Mouse (Mus musculus): ENCODE results near the gene 1700001F09Rik. TPM values are rescaled to one million over a fixed set of nuclear protein-coding genes. Genes with fewer than 3 reads are reported as not detected.
"Not testable (repeated sequence)": the region's sequence is repeated elsewhere in the genome, so short reads cannot be mapped to it uniquely, and the experiment has no call there.

1700001F09Rik gene
- not detected for total RNA-seq (2021)
- long read RNA-seq, experiment 1, result 0 reads
- long read RNA-seq, experiment 2, result 0 reads

DNA sequence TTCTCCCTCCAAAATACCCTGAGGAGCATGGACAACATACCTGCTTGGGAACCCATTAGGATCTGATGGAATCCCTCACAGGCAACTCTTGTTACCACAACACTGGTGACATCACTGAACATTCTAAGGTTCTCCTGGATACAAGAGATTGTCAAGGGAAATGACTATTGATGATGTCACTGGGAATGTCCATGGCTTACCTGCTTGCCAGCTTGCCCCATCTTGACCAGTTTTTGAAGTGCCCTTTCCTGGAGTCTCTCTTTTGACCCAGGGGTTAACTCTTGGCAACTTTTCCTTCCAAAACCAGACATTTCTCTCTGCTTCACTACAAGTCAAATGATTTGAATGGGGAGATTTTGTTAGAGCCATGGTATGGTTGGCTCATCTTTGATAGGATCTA lies at the start of gene 1700001F09Rik:
TSS of gene 1700001F09Rik (minus strand) at position 101 of the 400 bp plus-strand sequence.
- intact Hi-C loops (cut with DNase I); DNase-seq: not testable (repeated sequence)

DNA sequence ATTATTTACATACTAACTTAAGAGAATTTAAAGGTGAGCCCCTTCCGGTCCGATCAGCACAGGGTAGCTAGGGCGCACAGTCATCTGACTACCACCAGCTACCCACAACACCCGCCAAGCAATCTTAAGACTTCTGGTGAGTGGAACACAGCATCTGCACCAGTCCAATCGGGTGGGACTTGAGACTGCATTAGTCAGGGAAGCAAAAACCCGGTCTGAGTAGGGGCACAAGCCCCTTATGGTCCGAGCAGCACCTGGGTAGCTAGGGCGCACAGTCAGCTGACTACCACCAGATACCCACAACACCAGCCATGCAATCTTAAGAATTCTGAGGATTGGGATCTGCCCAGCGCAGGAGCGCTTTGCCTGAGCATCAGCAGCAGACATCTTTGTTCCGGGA lies 14.1 kb upstream of the 1700001F09Rik start:
- DNase-seq; intact Hi-C loops (cut with DNase I): not testable (repeated sequence)

DNA sequence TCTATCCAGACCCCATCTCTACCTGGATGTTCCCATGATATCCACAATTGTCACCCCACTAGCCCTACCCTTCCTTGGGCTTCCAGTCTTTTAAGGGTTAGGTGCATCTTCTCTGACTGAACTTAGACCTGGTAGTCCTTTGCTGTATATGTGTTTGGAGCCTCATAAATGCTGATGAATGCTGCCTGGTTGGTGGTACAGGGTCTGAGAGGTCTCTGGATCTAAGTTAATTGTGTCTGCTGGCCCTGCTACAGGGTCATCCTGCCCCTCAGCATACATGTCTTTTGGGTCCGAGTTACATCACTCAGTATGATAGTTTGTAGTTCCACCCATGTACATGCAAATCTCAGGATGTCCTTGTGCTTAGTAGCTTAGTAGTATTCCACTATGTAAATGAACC lies 11.6 kb upstream of the 1700001F09Rik start:
- intact Hi-C loops (cut with DNase I); DNase-seq: not testable (repeated sequence)

DNA sequence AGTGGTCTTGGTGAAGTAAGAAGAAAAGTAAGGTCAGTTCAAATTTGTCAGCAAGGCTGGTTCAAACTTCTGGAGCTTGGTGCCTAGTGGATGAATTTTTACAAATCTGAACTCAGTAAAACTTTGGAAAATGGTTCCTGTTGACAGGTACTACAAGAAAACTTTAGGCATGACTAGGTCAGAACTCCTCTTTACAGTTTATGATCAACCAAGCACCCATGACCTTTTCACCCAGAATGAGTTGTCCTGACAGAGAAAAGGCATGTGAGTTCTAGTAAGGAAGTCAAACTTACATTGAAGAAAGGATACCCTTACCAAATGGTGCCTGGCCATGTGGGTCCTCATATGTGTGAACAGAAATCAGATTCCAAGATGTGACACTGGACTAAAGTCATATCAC lies 9.9 kb upstream of the 1700001F09Rik start:
- intact Hi-C loops (cut with DNase I); DNase-seq: not testable (repeated sequence)

DNA sequence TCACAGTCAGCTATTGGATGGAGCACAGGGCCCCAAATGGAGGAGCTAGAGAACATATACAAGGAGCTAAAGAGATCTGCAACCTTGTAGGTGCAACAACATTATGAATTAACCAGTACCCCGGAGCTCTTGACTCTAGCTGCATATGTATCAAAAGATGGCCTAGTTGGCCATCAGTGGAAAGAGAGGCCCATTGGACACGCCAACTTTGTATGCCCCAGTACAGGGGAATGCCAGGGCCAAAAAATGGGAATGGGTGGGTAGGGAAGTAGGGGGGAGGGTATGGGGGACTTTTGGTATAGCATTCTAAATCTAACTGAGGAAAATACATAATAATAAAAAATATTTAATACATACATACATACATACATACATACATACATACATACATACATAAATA lies 5.3 kb upstream of the 1700001F09Rik start:
- DNase-seq; intact Hi-C loops (cut with DNase I): not testable (repeated sequence)

DNA sequence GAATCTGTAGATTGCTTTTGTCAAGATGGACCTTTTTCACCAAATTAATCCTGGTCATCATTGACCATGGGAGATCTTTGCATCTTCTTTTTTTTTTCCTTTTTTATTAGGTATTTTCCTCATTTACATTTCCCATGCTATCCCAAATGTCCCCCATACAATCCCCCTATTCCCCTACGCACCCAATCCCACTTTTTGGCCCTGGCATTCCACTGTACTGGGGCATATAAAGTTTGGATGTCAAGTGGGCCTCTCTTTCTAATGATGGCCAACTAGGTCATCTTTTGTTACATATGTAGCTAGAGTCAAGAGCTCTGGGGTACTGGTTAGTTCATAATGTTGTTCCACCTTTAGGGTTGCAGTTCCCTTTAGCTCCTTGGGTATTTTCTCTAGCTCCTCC lies 10.0 kb downstream of the 1700001F09Rik start:
- intact Hi-C loops (cut with DNase I); DNase-seq: not testable (repeated sequence)

DNA sequence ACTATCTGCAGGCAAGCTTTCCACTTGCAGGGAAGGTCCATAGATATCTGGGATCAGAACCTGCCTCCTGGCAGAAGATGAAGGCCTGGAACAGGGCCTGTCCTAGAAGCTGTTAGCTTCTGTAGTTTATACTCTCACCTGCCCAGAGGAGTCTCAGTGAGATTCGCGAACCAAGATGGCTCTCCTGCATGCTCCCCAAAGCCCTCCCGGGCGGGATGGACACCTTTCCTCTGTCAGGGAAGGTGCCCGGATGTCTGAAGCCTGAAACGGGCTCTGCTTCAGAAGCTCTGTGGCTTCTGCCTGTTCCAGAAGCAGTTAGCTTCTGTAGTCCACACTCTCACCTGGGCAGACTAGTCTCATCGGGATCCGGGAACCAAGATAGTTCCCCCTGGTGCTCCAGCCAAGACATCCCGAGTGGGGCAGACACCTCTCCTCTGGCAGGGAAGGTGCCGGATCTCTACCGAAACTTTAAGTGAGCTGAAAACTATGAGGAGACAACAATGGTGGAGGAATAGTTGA lies 16.2 kb downstream of the 1700001F09Rik start:
- intact Hi-C loops (cut with DNase I); DNase-seq: not testable (repeated sequence)

DNA sequence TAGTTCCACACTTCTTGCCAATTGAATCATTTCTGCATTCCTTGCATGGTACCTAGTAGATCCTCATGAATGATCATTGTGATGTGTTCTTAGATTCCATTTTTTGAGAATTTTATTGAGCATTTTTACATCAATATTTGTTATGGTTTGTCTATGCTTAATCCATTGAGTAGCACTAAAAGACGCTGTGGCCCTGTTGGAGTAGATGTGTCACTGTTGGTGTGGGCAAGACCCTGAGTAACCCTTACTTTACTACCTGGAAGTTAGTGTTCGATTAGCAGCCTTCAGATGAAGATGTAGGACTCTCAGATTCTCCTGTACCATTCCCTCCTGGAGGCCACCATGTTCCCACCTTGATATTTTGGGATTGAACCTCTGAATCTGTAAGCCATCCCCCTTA lies 19.0 kb downstream of the 1700001F09Rik start:
- DNase-seq; intact Hi-C loops (cut with DNase I): not testable (repeated sequence)

DNA sequence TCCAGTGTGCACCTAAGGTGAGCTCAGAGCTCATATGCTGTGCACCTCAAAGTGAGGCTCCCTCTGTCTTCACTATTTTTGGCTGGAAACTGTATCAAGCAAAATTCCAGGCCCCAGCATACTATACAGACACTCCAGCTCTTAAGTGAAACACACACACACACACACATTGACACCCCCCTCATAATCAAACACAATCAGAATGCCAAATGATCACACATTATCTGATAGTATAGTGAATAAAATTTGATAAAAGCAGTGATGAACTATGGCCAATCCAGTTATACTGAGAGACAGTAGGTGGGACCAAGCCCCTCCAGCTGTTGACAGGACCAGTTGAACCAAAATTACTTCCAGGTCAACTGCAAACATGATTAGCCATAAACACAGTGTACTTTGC lies 28.1 kb downstream of the 1700001F09Rik start:
- DNase-seq; intact Hi-C loops (cut with DNase I): not testable (repeated sequence)

DNA sequence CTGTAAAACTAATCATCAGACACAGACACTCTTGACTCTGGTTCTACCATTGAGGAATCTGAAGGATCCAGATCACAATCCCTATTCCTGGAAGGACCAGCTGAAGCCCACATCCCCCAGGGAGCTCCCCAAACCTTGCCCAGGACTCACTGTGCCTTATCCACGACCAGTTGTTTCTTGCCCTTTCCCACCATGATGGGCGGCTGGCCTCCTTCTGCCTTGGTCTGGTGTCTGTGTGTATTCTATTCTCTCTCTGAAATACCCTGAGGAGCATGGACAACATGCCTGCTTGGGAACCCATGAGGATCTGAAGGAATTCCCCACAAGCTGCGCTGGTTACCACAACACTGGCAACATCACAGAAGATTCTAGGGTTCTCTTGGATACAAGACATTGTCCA lies 54.1 kb downstream of the 1700001F09Rik start, which contains the start of gene Gm8127:
TSS of gene Gm8127 (minus strand) at position 330 of the 400 bp plus-strand sequence.
- DNase-seq; intact Hi-C loops (cut with DNase I): not testable (repeated sequence)

Other genes starting within 250 kb of the 1700001F09Rik start
- not detected for gene Gm8104, start 247.2 kb downstream of the 1700001F09Rik start, total RNA-seq (2021)
- gene Gm7233, start 167.9 kb downstream of the 1700001F09Rik start, total RNA-seq (2021), result not detected
- not detected for gene Gm8122, start 112.5 kb downstream of the 1700001F09Rik start, total RNA-seq (2021)
- gene Gm8126, start 89.2 kb downstream of the 1700001F09Rik start, total RNA-seq (2021), result not detected
- gene Gm9732, start 72.8 kb downstream of the 1700001F09Rik start, total RNA-seq (2021), result not detected
- not detected for gene Gm8127, start 54.0 kb downstream of the 1700001F09Rik start, total RNA-seq (2021)
- gene Gm8138, start 68.5 kb upstream of the 1700001F09Rik start, total RNA-seq (2021), result not detected
- gene Gm5799, start 195.8 kb upstream of the 1700001F09Rik start, total RNA-seq (2021), result not detected
- gene Gm17654, start 231.3 kb upstream of the 1700001F09Rik start, total RNA-seq (2021), result not detected